Mouse (Mus musculus) kidney, adult 11 months (tissue): ENCODE results near the gene Gm10135.
"Not testable (repeated sequence)": the region's sequence is repeated elsewhere in the genome, so short reads cannot be mapped to it uniquely, and the experiment has no call there.

Experiments
- DNase-seq: peaks from one replicate; pipeline ENCODE4 v3.0.0; 2022

Gm10135 gene

DNA sequence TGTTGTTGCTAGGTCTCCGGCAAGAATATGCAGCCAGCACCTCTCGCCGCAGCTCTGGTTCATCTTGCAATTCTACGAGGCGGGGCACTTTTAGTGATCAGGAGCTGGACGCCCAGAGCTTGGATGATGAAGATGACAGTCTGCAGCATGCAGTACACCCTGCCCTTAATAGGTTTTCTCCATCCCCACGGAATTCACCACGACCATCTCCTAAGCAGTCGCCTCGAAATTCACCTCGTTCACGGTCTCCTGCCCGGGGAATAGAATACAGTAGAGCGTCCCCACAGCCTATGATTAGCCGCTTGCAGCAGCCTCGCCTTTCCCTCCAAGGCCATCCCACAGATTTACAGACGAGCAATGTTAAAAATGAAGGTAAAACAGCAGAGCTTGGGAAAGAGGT is 17.2 kb downstream of the Gm10135 start:
- no peak for DNase-seq

GRCm38 (mm10) chr5:72953996-72954604 is 20.4 kb downstream of the Gm10135 start:
- no peak for DNase-seq

DNA sequence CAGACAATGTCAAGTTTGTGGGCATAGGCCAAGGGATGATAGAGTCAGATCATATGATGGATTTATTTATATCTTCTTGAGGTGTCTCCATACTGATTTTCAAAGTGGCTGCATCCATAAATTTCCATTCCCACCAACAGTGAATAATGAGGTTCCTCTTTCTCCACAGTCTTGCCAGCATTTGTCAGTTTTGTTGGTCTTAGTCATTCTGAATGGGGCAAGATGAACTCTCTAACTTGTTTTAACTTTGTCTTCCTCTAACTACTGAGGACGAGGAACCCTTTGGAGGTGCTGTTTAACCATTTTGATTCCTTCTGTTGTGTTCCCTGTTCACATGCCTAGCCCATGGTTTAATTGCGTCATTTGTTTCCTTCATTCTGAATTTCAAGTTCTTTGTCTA is 24.2 kb downstream of the Gm10135 start:
- DNase-seq: no peak

DNA sequence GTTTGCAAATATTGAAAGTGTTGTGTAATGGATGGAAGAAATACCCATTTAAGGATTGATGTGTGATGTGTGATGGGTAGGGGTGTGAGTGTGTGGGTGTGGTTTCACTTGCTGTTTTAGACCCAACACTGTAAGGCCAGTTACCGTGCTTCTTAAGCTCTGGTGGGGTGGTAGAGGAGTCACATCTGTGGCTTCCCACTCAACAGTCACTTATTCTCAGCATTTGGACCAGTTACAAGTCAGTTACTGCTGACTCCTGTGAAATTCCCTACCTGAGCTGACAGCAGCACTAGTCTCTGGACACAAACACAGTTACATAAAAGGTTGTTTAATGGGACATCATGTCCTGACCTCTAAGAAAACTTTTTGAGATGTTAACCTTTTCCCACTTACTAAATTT is 26.4 kb downstream of the Gm10135 start:
- DNase-seq: peak; percentile 58

GRCm38 (mm10) chr5:72940906-72941432 is 33.5 kb downstream of the Gm10135 start:
- no peak for DNase-seq

GRCm38 (mm10) chr5:72939311-72939710 is 35.2 kb downstream of the Gm10135 start:
- DNase-seq: no peak

DNA sequence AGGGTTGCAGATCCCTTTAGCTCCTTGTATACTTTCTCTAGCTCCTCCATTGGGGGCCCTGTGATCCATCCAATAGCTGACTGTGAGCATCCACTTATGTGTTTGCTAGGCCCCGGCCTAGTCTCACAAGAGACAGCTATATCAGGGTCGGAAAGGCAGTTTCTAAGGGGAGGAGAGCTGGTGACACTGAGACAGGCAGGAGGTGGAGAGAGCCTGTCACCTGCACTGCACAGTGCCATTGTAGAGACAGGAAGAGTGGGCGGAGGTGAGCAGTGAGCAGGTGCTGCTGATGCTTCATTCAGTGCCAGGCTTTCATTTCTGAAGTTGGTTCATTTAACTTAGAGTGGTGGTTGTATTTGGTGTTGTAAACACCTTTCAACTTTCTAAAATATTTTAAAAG is 36.1 kb downstream of the Gm10135 start:
- DNase-seq: not testable (repeated sequence)

GRCm38 (mm10) chr5:72933026-72933675 is 41.4 kb downstream of the Gm10135 start:
- no peak for DNase-seq

GRCm38 (mm10) chr5:72927074-72927473 is 47.4 kb downstream of the Gm10135 start:
- no peak for DNase-seq

DNA sequence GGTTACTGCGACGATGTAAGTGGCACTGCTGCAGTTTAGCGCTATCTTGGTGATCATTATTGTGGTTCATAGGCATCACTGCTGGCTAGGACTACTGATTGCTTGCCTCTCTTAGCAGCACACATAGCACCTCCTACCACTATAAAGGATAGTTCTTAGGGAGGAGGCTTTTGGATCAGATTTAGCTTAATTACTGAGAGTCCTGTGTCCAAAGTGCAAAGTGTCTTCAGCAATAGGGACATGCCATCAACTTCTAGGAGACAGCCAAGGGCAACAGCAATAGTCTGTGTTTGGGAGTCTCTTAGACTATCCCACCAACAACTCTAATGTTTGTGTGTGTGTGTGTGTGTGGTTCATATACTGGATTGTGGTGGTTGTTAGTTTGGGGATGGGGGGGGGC is 51.7 kb downstream of the Gm10135 start:
- no peak for DNase-seq

DNA sequence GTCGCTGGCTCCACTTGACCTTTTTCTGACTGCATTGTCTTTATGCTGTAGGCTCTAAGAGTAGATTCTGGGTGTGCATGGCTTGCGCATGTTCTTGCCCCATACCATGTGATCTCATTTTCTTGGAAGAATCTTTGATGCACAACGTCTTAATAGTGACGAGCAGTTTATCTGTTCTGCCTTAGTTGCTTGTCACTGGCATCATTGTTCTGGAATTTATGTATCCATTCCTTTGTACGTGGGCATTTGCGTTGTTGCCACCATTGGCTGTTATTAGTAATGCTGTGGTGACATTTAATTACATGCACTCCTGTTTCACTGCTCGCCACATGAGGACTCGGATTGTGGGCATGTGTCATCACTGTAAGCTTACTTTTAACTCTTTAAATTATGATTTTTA is 53.3 kb downstream of the Gm10135 start:
- DNase-seq: no peak

DNA sequence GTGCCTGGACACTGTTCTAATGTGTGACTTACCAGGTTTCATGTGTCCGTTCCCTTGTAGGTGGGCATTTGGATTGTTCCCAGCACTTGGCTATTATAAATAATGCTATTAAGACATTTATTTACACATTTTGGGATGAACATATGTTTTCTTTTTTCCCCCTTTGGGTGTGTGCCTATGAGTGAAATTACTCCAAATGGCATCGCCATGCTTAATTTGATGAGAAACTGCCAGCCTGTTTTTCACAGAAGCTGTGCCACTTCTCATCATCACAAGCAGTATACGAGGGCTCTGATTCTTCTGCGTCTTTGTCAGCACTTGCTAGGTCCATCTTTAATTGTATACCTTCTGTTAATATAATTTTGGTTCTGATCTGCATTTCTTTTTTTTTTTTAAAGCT is 54.1 kb downstream of the Gm10135 start:
- DNase-seq: no peak

DNA sequence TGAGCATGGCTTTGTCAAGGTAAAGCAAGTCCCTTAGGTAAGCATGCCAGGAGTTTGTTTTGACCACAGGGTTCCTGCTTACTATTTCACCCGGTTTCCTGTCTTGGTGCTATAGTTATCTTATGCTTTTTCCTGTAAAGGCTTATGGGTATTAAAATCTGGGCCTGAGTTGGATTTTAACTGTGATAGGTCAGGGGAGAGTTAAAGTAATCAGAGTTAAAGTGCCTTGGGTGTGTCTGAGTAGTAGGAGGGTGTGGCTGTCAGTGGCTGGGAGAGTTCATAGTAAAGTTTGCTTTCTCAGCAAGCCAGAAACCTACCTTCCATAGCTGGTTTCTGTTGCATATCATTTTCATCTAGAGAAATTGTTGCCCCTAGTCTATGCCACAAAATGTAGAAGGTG is 57.7 kb downstream of the Gm10135 start:
- no peak for DNase-seq

DNA sequence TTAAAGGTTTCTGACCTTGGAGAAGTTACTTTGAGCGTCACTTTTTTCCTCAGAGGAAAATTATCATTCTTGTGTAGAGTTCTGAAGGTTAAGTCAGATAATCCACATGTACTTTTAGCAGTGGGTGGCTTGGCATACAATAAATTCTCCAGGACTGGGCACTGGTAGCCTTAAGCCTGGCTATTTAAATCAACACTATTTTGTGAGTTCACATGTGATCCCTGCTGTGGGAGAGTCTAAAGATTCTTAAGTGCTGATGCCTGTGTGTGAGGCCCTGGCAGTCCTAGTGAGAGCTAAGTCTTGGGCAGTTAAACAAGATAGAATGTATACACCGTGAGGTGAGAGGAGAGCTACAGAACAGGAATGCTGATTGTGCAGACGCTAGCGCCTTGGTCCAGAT is 58.5 kb downstream of the Gm10135 start:
- DNase-seq: no peak
